Mouse (Mus musculus) small intestine, adult 2 months (tissue): ENCODE data around the gene Ncbp2.

Source experiments
- CTCF ChIP-seq: fragments of 200-500 bp; IDR thresholded peaks from 2 replicates; pipeline ENCODE4 v1.5.1; 2012; ENCODE audit warnings: low read depth, mild to moderate bottlenecking, control low read depth, inconsistent platforms, low read length, moderate library complexity, mixed read lengths; ENCODE audit not compliant: insufficient replicate concordance, insufficient read length; ENCODE audit errors: extremely low read depth
- POLR2A ChIP-seq: fragments of 200-500 bp; IDR thresholded peaks from 2 replicates; pipeline ENCODE4 v1.6.1; 2012; ENCODE audit warnings: low read depth, mild to moderate bottlenecking, control low read depth, inconsistent platforms, low read length, moderate library complexity

GRCm38 (mm10) chr16:31940586-31940985 lies 7.7 kb upstream of the Ncbp2 start:
- TF ChIP-seq POLR2A (no peak), CTCF (no peak)
